ENCODE assay signal across 8 mouse cellular contexts in genomic region chr5:19907983-19908705, GRCm38 (mm10).
DNase-seq lines count a peak whose midpoint lies in the region; ATAC-seq lines count a peak whose summit lies in the region.

No protein-coding gene starts in this region.

- H3K27ac ChIP-seq in heart, embryonic 16.5 days (ENCODE audit: low read length), result no peak overlapping the region

- peak overlapping the region; percentile 35; the same call in 1 of the 2 replicates for H3K9ac ChIP-seq in heart, embryonic 16.5 days (ENCODE audit: low read length)

- no peaks in the 10 kb centered on the region for H3K36me3 ChIP-seq in heart, embryonic 16.5 days (ENCODE audit: control insufficient read depth, insufficient read depth)

- H3K4me2 ChIP-seq in heart, embryonic 16.5 days (ENCODE audit: low read depth, low read length), result peak overlapping the region; percentile 80

- 0 out of 2 replicates have a peak, but pooled peaks cover 5% of the 10 kb centered on the region for H3K4me1 ChIP-seq in heart, embryonic 16.5 days (ENCODE audit: control insufficient read depth, insufficient read depth, low read length)

- WGBS in heart, embryonic 16.5 days, result 6% methylated on average over 16 of the region's 16 CpGs

- peak; percentile 55; the same call in 1 of the 2 replicates for ATAC-seq in heart, embryonic 16.5 days (replicated peaks; ENCODE audit: extremely low read depth, insufficient read depth, low FRiP score)

- H3K4me3 ChIP-seq in heart, embryonic 16.5 days (ENCODE audit: low read length), result peak overlapping the region; percentile 46

- no peaks in the 10 kb centered on the region for H3K9me3 ChIP-seq in heart, embryonic 16.5 days (replicated peaks; ENCODE audit: control insufficient read depth, low read length)

- intact Hi-C loops in left cerebral cortex, postnatal 4 days (cut with DNase I), result loop anchor here (5.0 to 10.0 kb wide), 4 partner anchors 153 to 794 kb away; no protein-coding TSS in a partner anchor

- peaks cover 4% of the 10 kb centered on the region; the same call in 1 of the 2 replicates for H3K27me3 ChIP-seq in heart, embryonic 16.5 days (ENCODE audit: control insufficient read depth, insufficient read depth, low read length)

- no peak for DNase-seq in heart, adult 9 months (ENCODE audit: low spot score in 2 of 2)
- peak; percentile 14 for DNase-seq in cerebellum, adult 9-10 months
- DNase-seq in frontal cortex, postnatal 36 days (ENCODE audit: low spot score in 2 of 2), result peak; percentile 50 to 64
- peak; percentile 10 for DNase-seq in left cerebral cortex, postnatal 4 days
- peak; percentile 62 for DNase-seq in retina, embryonic 14.5 days (ENCODE audit: low spot score)
- DNase-seq in c-Kit-positive CD71-positive TER-119-positive erythroid progenitor cells, embryonic 14.5 days (ENCODE audit: low spot score), result no peak
- no peak for DNase-seq in adrenal gland, postnatal 14 days

Comparison
In these comparisons a context has a peak if more than half of its experiments do, and no peak if none do; other contexts are left out.
1. DNase-seq: peak in cerebellum, adult 9-10 months (single experiment), frontal cortex, postnatal 36 days (2 of 2), left cerebral cortex, postnatal 4 days (single experiment) and retina, embryonic 14.5 days (single experiment); none in heart, adult 9 months (0 of 2), c-Kit-positive CD71-positive TER-119-positive erythroid progenitor cells, embryonic 14.5 days (single experiment) and adrenal gland, postnatal 14 days (single experiment).